Mouse (Mus musculus): ENCODE data around the gene Crebrf.

Crebrf gene

DNA sequence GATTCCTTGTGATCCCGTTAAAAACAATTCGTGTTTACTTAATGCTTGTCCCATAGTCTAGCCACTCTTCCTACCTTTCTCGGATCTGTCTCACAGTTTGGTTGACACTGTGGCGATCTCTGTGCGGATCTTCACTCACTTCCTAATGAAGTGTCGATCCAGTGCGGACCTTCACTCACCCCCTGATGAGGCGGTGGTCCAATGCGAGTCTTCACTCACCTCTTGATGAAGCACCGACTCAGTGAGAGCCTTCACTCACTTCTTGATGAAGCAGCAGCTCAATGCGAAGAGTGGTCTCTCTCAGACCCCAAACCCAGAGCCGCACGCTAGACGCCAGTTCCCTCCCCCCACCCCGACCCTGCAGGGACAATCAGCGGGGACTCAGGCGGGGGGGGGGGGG is 110.7 kb downstream of the Crebrf start:
- DNase-seq (ENCODE audit: low spot score in 2 of 2) = no peak

Data from urinary bladder, postnatal 4 days (tissue).